9 mouse cellular contexts compared by ENCODE assay signal in genomic region chr11:61174291-61174820, GRCm38 (mm10). TPM values are rescaled to one million over a fixed set of nuclear protein-coding genes. Genes with fewer than 3 reads are reported as not detected.
A peak's percentile ranks its signal among the peaks of the same experiment; 100 is the strongest.
DNase-seq lines count a peak whose midpoint lies in the region; ATAC-seq lines count a peak whose summit lies in the region.
"Had no signal": no experiment of that assay in that cellular context is flagged by ENCODE, and none has a peak within 500 bp of the region (broad histone marks: within the 10 kb centered on the region; RNA-seq: fewer than 3 reads in every experiment).

No protein-coding gene starts in this region.

- H3K36me3 ChIP-seq in lung, embryonic 16.5 days (ENCODE audit: control insufficient read depth, insufficient read depth, low read length) = no peaks in the 10 kb centered on the region

- H3K9ac ChIP-seq in lung, embryonic 16.5 days (ENCODE audit: low read length) = peak overlapping the region; percentile 99

- peak overlapping the region; percentile 79 for H3K4me2 ChIP-seq in lung, embryonic 16.5 days (ENCODE audit: low read depth, low read length)

- DNase-seq in 3T3-L1 (ENCODE audit: low read depth, low spot score) (peak; percentile 72), ES-CJ7 (ENCODE audit: low read depth, low spot score) (peak; percentile 87)
- DNase-seq in cerebellum, postnatal 36 days = peak; percentile 39 to 54
- DNase-seq in layer of hippocampus, adult 18-20 months (ENCODE audit: low spot score in 2 of 2) = peak; percentile 14 to 32
- peak; percentile 16 for DNase-seq in retina, adult 2 months (ENCODE audit: low read depth, low spot score)
- DNase-seq in urinary bladder, postnatal 36 days (ENCODE audit: low spot score in 2 of 2) = no peak

- H3K27me3 ChIP-seq in lung, embryonic 16.5 days (ENCODE audit: control insufficient read depth, insufficient read depth, low read depth, low read length) = no peaks in the 10 kb centered on the region

- peak overlapping the region; percentile 100 for H3K4me3 ChIP-seq in lung, embryonic 16.5 days (ENCODE audit: low read length)

- H3K4me1 ChIP-seq in lung, embryonic 16.5 days (replicated peaks; ENCODE audit: control insufficient read depth, insufficient read depth, low read length) = peaks cover 3% of the 10 kb centered on the region

- no peaks in the 10 kb centered on the region for H3K9me3 ChIP-seq in lung, embryonic 16.5 days (ENCODE audit: control insufficient read depth, low read length)

- WGBS in lung, embryonic 16.5 days = under 1% methylated on average over 27 of the region's 28 CpGs

- ATAC-seq in granulocyte monocyte progenitor cell, adult 5-6 weeks (replicated peaks; ENCODE audit: poor library complexity, severe bottlenecking) = peak; percentile 38
- ATAC-seq in lung, embryonic 16.5 days (ENCODE audit: low read depth) = peak; percentile 52

- peak overlapping the region; percentile 99 for H3K27ac ChIP-seq in lung, embryonic 16.5 days (ENCODE audit: low read length)

RNA-seq across cellular contexts. Expression of gene Usp22, which starts 0.5 kb away (rescaled TPM):
- 23.3 and 34.2 TPM in 2 replicates for total RNA-seq in granulocyte monocyte progenitor cell, adult 5-6 weeks (2014; fragmentation: Nextera tagmentation)
- 52.4 and 63.5 TPM in 2 replicates for total RNA-seq in granulocyte monocyte progenitor cell, adult 5-6 weeks (2017)
- 100 to 1,000 TPM; 207 to 209 TPM for total RNA-seq in layer of hippocampus, adult 18-20 months (2021)
- polyA plus RNA-seq in lung, embryonic 16.5 days (2015; fragmentation: Nextera tagmentation; extraction: Ambion mirVana) = 98.9 and 103 TPM in 2 replicates

RNA-seq across cellular contexts. Expression of gene Aldh3a1, which starts 33.0 kb away (rescaled TPM):
- not detected in 2 replicates for total RNA-seq in granulocyte monocyte progenitor cell, adult 5-6 weeks (2014; fragmentation: Nextera tagmentation)
- total RNA-seq in granulocyte monocyte progenitor cell, adult 5-6 weeks (2017) = not detected in 2 replicates
- under 1 TPM; 0.54 to 0.68 TPM for total RNA-seq in layer of hippocampus, adult 18-20 months (2021)
- 0.34 and 0.52 TPM in 2 replicates for polyA plus RNA-seq in lung, embryonic 16.5 days (2015; fragmentation: Nextera tagmentation; extraction: Ambion mirVana)
- total RNA-seq: hematopoietic stem cell, adult 5-6 weeks had no signal

RNA-seq across cellular contexts. Expression of gene Tnfrsf13b, which starts 47.8 kb away (rescaled TPM):
- total RNA-seq in granulocyte monocyte progenitor cell, adult 5-6 weeks (2014; fragmentation: Nextera tagmentation) = 31.7 and 41.3 TPM in 2 replicates
- 55.8 and 121 TPM in 2 replicates for total RNA-seq in granulocyte monocyte progenitor cell, adult 5-6 weeks (2017)
- total RNA-seq in layer of hippocampus, adult 18-20 months (2021) = under 1 TPM; 0.67 to 0.79 TPM
- 3.3 and 3.7 TPM in 2 replicates for polyA plus RNA-seq in lung, embryonic 16.5 days (2015; fragmentation: Nextera tagmentation; extraction: Ambion mirVana)

Comparison
In these comparisons a context has a peak if more than half of its experiments do, and no peak if none do; other contexts are left out.
1. DNase-seq: peak in 3T3-L1 (single experiment), ES-CJ7 (single experiment), cerebellum, postnatal 36 days (2 of 2), layer of hippocampus, adult 18-20 months (2 of 2) and retina, adult 2 months (single experiment); none in urinary bladder, postnatal 36 days (0 of 2).
2. RNA of gene Tnfrsf13b, which starts 47.8 kb away (total RNA-seq): 31.7 to 121 TPM in granulocyte monocyte progenitor cell, adult 5-6 weeks; 0.67 to 0.79 TPM in layer of hippocampus, adult 18-20 months; every median in the first group is over 10 times any median in the second.